Mouse (Mus musculus): ENCODE measurements around the gene Gm10974. TPM values are rescaled to one million over a fixed set of nuclear protein-coding genes. Genes with fewer than 3 reads are reported as not detected.

Gm10974 gene
- polyA plus RNA-seq, 1 experiment from 2014 or later, result not detected

DNA sequence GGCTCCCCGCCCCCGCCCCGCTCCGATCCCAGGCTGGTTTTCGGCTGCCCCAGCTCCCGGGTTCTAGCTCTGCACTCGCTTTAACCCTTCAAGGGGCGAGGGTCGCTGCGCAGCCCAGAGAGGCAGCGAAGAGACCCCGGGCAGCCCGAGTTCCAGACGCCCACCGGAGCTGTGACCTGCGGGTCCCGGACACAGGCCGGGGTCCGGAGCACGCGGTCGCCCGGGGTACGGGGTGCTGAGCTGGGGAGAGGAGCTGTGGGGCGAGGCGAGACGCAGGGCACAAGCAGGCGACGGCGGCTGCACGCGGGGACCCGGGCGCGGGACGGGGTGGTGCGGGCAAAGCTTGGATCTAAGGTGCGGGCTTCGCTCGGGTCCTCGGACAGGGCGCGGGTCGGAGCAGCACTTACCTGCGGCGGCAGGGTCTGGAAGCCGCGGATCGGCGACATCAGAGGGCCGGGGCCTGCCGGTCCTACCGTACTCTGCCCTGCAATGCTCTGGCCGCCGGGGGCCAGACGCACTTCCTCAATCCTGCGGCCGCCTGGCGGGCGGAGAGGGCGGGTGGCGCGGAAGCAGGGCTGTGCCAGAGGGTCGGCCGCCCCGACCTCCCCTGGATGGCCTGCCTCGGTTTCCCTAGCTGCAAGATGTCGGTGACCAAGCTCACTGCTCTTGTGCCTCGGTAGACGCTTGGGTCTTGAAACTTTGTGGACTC lies 22.3 kb downstream of the Gm10974 start, which contains the start of gene Lrrk1:
Gene Lrrk1, minus strand, starts transcription at position 538 of the 709 bp plus-strand sequence.
- H3K27me3 ChIP-seq, result peaks cover 27% of the 10 kb centered on the region
- H3K36me3 ChIP-seq, result no peaks in the 10 kb centered on the region
- peak; percentile 85 for ATAC-seq
- H3K4me2 ChIP-seq (replicated peaks), result peak within 1 kb of the TSS; percentile 93
- WGBS, result under 1% methylated on average over 68 of the region's 70 CpGs
- peak within 1 kb of the TSS; percentile 50 for H3K4me3 ChIP-seq (replicated peaks)
- H3K4me1 ChIP-seq (replicated peaks), result peaks cover 18% of the 10 kb centered on the region
- H3K27ac ChIP-seq, result no peak within 1 kb of the TSS
- no peaks in the 10 kb centered on the region for H3K9me3 ChIP-seq
- H3K9ac ChIP-seq (replicated peaks), result peak within 1 kb of the TSS; percentile 66

GRCm38 (mm10) chr7:66388621-66389532 lies 23.2 kb downstream of the Gm10974 start:
- H3K27ac ChIP-seq, result no peak overlapping the region
- peak overlapping the region; percentile 50 for H3K4me3 ChIP-seq (replicated peaks)
- WGBS, result 10% methylated on average over 28 of the region's 28 CpGs
- peaks cover 18% of the 10 kb centered on the region for H3K4me1 ChIP-seq (replicated peaks)
- no peaks in the 10 kb centered on the region for H3K36me3 ChIP-seq
- H3K4me2 ChIP-seq (replicated peaks), result peak overlapping the region; percentile 93
- H3K9me3 ChIP-seq, result no peaks in the 10 kb centered on the region
- ATAC-seq, result peak; percentile 38
- peak overlapping the region; percentile 66 for H3K9ac ChIP-seq (replicated peaks)
- peaks cover 27% of the 10 kb centered on the region for H3K27me3 ChIP-seq

DNA sequence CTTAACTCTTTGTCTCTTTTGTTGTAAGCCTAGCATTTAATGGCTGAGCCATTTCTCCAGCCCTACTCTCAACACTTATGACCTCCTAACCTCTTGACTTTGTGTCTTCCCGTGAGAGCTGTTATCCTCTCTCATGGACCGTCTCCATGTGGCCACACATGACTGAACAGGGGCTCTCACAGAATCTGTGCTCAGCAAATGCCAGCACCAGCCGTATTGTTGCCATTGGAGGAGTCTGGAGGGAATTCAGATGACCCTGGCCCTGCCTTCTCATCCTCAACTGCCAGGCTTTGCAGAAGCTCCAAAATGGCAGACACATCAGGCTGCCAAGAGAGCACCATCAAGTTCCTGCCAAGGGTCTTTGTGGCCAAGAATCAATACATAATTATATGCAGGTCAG lies 31.6 kb downstream of the Gm10974 start:
- peaks cover 7% of the 10 kb centered on the region; the same call in 1 of the 2 replicates for H3K4me1 ChIP-seq (replicated peaks)
- H3K27me3 ChIP-seq, result no peaks in the 10 kb centered on the region
- ATAC-seq, result no peak
- H3K9me3 ChIP-seq, result no peaks in the 10 kb centered on the region
- no peak overlapping the region for H3K4me3 ChIP-seq (replicated peaks)
- no peaks in the 10 kb centered on the region for H3K36me3 ChIP-seq
- WGBS, result 26% methylated on average over 3 of the region's 3 CpGs
- no peak overlapping the region for H3K4me2 ChIP-seq (replicated peaks)
- H3K27ac ChIP-seq, result no peak overlapping the region
- no peak overlapping the region for H3K9ac ChIP-seq (replicated peaks)

DNA sequence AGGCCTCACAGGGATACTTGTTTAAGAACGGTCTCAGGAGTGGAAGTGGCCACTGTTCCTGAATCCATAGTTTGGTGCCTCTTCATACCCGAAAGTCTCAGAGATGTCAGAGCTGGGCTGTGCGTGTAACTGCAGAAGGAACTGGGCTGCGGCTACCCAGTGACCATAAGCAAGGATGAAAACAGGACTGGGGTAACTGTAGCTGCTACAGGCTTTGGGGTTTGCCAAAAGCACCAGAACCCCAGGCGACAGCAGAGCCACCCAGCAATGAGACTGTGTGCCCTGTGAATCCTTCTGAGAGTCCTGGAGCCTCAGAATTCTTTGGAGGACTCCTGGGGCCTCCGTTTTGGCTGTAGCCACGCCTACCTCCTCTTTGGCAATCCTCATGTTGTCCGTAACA lies 35.9 kb downstream of the Gm10974 start:
- WGBS, result 40% methylated on average over 8 of the region's 8 CpGs
- H3K27me3 ChIP-seq, result no peaks in the 10 kb centered on the region
- ATAC-seq, result no peak
- H3K36me3 ChIP-seq, result no peaks in the 10 kb centered on the region
- no peak overlapping the region for H3K27ac ChIP-seq
- H3K4me1 ChIP-seq (replicated peaks), result peaks cover 7% of the 10 kb centered on the region; the same call in 1 of the 2 replicates
- no peak overlapping the region for H3K4me3 ChIP-seq (replicated peaks)
- H3K9me3 ChIP-seq, result no peaks in the 10 kb centered on the region
- H3K4me2 ChIP-seq (replicated peaks), result no peak overlapping the region
- no peak overlapping the region for H3K9ac ChIP-seq (replicated peaks)

- H3K4me3 ChIP-seq (replicated peaks), result no peak overlapping the region
- no peak for ATAC-seq
- H3K4me1 ChIP-seq (replicated peaks), result peaks cover 7% of the 10 kb centered on the region; the same call in 1 of the 2 replicates
- H3K27me3 ChIP-seq, result no peaks in the 10 kb centered on the region
- H3K36me3 ChIP-seq, result no peaks in the 10 kb centered on the region
- H3K9ac ChIP-seq (replicated peaks), result no peak overlapping the region
- no peaks in the 10 kb centered on the region for H3K9me3 ChIP-seq
- 89% methylated on average over 5 of the region's 5 CpGs for WGBS
- H3K4me2 ChIP-seq (replicated peaks), result no peak overlapping the region
- no peak overlapping the region for H3K27ac ChIP-seq
These were observed 37.2 kb downstream of the Gm10974 start for GRCm38 (mm10) chr7:66402876-66403275.

DNA sequence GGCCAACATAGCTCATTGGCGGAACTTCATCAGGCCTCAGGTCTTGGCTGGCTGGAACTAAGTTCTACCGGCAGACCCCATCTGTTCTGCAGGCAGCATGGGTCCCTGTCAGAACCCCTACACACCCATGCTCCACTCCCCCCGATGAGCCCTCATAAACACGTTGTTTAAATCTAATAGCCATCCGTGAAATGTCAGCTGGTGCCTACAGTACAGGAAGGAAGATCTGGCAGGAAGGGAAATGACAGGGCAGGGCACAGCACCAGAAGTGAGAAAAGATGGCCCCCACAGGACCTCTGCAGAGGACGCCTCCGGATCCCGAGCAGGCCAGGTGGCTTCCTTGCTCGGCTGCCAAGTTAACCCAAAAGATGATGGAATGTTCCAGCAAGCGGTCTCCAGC lies 38.4 kb downstream of the Gm10974 start:
- 83% methylated on average over 10 of the region's 10 CpGs for WGBS
- Histone ChIP-seq H3K9me3 (no peaks in the 10 kb centered on the region), H3K4me1 (replicated peaks) (peaks cover 7% of the 10 kb centered on the region; the same call in 1 of the 2 replicates), H3K36me3 (no peaks in the 10 kb centered on the region), H3K27me3 (no peaks in the 10 kb centered on the region), H3K4me2 (replicated peaks) (no peak overlapping the region), H3K27ac (no peak overlapping the region), H3K4me3 (replicated peaks) (no peak overlapping the region), H3K9ac (replicated peaks) (no peak overlapping the region)
- ATAC-seq, result no peak

DNA sequence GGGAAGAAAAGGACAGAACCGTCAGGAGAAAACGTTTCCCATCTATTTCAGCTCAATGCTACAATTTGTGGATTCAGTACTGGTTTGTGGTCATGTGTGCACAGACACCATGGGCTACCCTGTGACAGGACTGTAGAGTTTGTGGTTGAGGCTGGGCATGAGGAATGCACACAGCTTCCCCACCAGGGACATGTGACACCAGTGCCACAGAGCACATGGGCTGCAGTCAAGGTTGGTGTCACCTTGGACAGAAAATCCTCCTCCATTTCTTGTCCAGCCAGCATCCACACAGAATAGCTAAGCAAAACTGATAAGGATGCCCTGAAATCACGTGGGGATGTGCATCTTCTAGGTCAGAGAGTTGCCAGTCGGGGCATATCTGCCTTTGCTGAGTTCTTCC lies 39.1 kb downstream of the Gm10974 start:
- Histone ChIP-seq H3K4me3 (replicated peaks) (no peak overlapping the region), H3K36me3 (no peaks in the 10 kb centered on the region), H3K4me1 (replicated peaks) (peaks cover 7% of the 10 kb centered on the region; the same call in 1 of the 2 replicates), H3K27me3 (no peaks in the 10 kb centered on the region), H3K4me2 (replicated peaks) (no peak overlapping the region), H3K27ac (no peak overlapping the region), H3K9me3 (no peaks in the 10 kb centered on the region), H3K9ac (replicated peaks) (no peak overlapping the region)
- WGBS, result 84% methylated on average over 4 of the region's 4 CpGs
- ATAC-seq, result no peak

DNA sequence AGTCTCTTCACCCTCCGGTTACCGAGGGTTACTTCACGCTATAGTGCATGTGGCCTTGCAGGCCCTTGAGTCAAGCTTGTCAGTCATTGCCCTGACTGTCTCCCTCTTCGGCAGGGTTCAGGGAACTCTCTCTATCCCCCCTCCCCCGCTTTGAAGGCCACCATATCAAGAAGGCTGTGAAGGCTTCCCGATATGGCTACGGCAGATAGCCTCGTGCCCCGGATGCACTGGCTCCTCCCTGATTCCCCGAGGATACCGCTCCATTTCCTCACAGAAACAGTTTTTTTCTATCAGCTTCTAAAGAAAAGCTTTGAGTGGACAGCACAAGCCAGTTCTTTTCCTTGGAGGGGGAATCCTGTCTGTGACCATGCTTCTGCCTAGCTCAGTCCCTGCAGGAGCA lies 39.8 kb downstream of the Gm10974 start:
- no peak overlapping the region for H3K4me3 ChIP-seq (replicated peaks)
- H3K4me2 ChIP-seq (replicated peaks), result no peak overlapping the region
- no peaks in the 10 kb centered on the region for H3K27me3 ChIP-seq
- no peak overlapping the region for H3K9ac ChIP-seq (replicated peaks)
- H3K9me3 ChIP-seq, result no peaks in the 10 kb centered on the region
- no peaks in the 10 kb centered on the region for H3K36me3 ChIP-seq
- 70% methylated on average over 11 of the region's 11 CpGs for WGBS
- peaks cover 7% of the 10 kb centered on the region; the same call in 1 of the 2 replicates for H3K4me1 ChIP-seq (replicated peaks)
- H3K27ac ChIP-seq, result no peak overlapping the region
- no peak for ATAC-seq

- Histone ChIP-seq H3K9ac (replicated peaks) (no peak overlapping the region), H3K4me1 (replicated peaks) (peaks cover 6% of the 10 kb centered on the region; the same call in 1 of the 2 replicates), H3K4me2 (replicated peaks) (no peak overlapping the region), H3K27me3 (no peaks in the 10 kb centered on the region), H3K36me3 (no peaks in the 10 kb centered on the region), H3K27ac (no peak overlapping the region), H3K4me3 (replicated peaks) (no peak overlapping the region), H3K9me3 (no peaks in the 10 kb centered on the region)
- WGBS, result 65% methylated on average over 13 of the region's 13 CpGs
- no peak for ATAC-seq
These were observed 40.4 kb downstream of the Gm10974 start for GRCm38 (mm10) chr7:66405951-66406721.

DNA sequence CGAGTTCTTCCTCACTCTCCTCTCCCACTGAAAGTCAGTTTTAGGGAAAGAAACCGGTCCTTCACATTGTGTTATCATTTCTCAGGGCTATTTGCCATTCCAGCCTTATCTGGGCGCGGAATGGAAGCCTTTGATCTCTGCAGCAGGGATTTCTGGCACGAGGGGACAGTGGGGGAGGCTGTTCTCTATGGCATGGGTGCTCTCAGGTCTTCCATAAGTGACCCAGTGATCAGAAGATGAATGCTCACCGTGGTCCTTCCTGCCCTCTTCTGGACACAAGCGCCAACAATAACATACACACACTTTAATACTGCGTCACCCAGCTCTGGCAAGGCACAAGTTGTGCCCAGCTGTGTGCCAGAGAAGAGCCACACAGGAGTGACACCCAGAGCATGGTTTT lies 41.3 kb downstream of the Gm10974 start:
- Histone ChIP-seq H3K36me3 (no peaks in the 10 kb centered on the region), H3K27ac (no peak overlapping the region), H3K4me2 (replicated peaks) (no peak overlapping the region), H3K9ac (replicated peaks) (no peak overlapping the region), H3K4me1 (replicated peaks) (no peaks in the 10 kb centered on the region), H3K4me3 (replicated peaks) (no peak overlapping the region), H3K27me3 (no peaks in the 10 kb centered on the region), H3K9me3 (no peaks in the 10 kb centered on the region)
- no peak for ATAC-seq
- 83% methylated on average over 8 of the region's 8 CpGs for WGBS

DNA sequence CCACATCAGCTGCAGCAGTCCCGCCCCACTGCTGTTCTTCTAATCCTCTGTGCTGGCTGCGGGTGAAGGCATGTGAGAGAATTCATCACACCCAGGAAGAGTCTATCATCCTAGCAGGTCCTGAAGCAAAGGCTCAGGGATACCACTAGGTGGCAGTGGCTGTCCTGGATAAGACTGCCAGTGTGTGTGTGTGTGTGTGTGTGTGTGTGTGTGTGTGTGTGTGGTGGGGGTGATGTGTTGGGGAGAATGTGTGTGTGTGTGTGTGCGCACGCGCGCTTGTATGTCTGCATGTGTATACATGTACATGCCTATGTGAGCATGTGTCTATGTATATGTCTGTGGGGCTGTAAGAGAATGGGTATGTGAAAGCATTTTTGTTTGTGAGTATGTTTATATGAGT lies 43.7 kb downstream of the Gm10974 start:
- Histone ChIP-seq H3K27ac (no peak overlapping the region), H3K36me3 (no peaks in the 10 kb centered on the region), H3K9ac (replicated peaks) (no peak overlapping the region), H3K4me2 (replicated peaks) (no peak overlapping the region), H3K9me3 (no peaks in the 10 kb centered on the region), H3K27me3 (no peaks in the 10 kb centered on the region), H3K4me1 (replicated peaks) (no peaks in the 10 kb centered on the region), H3K4me3 (replicated peaks) (no peak overlapping the region)
- ATAC-seq, result 0 out of 2 replicates have a peak, but pooled peaks have one; percentile 21
- WGBS, result 76% methylated on average over 6 of the region's 6 CpGs
